Mouse (Mus musculus) MEL (cell line): ENCODE data around the gene Rab3a. TPM values are rescaled to one million over a fixed set of nuclear protein-coding genes. Genes with fewer than 3 reads are reported as not detected.

ENCODE experiments used
- DNase-seq: peaks from one replicate; pipeline ENCODE4 v3.0.0; 2011; ENCODE audit warnings: low read depth, low spot score
- H3K27ac ChIP-seq: 2 replicates; pipeline ENCODE4 v1.5.1; 2012; ENCODE audit warnings: low read depth, mild to moderate bottlenecking, control low read depth, low read length, moderate library complexity; ENCODE audit not compliant: control insufficient read depth
- H3K27me3 ChIP-seq, 2 experiments: fragments of 150-350 bp in 1 of 2; sonication (generic) in 1 of 2; 2 replicates each; pipeline ENCODE4 v1.6.1; 2012; ENCODE audit warnings: low read length in 2 of 2, mild to moderate bottlenecking in 2 of 2, improper control_type of control experiment in 1 of 2, moderate library complexity in 1 of 2; ENCODE audit not compliant: insufficient read depth in 2 of 2, control insufficient read depth in 1 of 2
- H3K36me3 ChIP-seq, 2 experiments: 2 replicates each; pipeline ENCODE4 v1.6.1; 2012 to 2014; ENCODE audit warnings: low read length in 2 of 2, improper control_type of control experiment in 1 of 2, inconsistent platforms in 1 of 2, mild to moderate bottlenecking in 1 of 2; ENCODE audit not compliant: insufficient read depth in 2 of 2, control insufficient read depth in 1 of 2
- H3K4me1 ChIP-seq, 2 experiments: fragments of 150-350 bp in 1 of 2; sonication (generic) in 1 of 2; 2 replicates each; pipeline ENCODE4 v1.6.1; 2012; ENCODE audit warnings: low read length in 2 of 2, improper control_type of control experiment in 1 of 2, mild to moderate bottlenecking in 1 of 2; ENCODE audit not compliant: insufficient read depth in 2 of 2, control insufficient read depth in 1 of 2
- H3K4me3 ChIP-seq, 2 experiments: fragments of 150-350 bp in 1 of 2; sonication (generic) in 1 of 2; 2 replicates each; pipeline ENCODE4 v1.5.1; 2012; ENCODE audit warnings: low read depth in 2 of 2, low read length in 2 of 2, mild to moderate bottlenecking in 2 of 2, moderate library complexity in 2 of 2, control low read depth in 1 of 2, improper control_type of control experiment in 1 of 2; ENCODE audit not compliant: control insufficient read depth in 1 of 2, insufficient read depth in 1 of 2
- H3K79me2 ChIP-seq: 2 replicates; pipeline ENCODE4 v1.6.1; 2012; ENCODE audit warnings: mild to moderate bottlenecking, low read length, moderate library complexity; ENCODE audit not compliant: control insufficient read depth, poor library complexity, insufficient read depth
- H3K9ac ChIP-seq: 2 replicates; pipeline ENCODE4 v1.6.1; 2012; ENCODE audit warnings: low read depth, mild to moderate bottlenecking, control low read depth, low read length, moderate library complexity; ENCODE audit not compliant: control insufficient read depth, poor library complexity, severe bottlenecking
- H3K9me3 ChIP-seq: fragments of 150-350 bp; sonication (generic); replicated peaks from 2 replicates; pipeline ENCODE4 v1.6.1; 2012; ENCODE audit warnings: mild to moderate bottlenecking, low read length, improper control_type of control experiment, moderate library complexity; ENCODE audit not compliant: insufficient read depth
- BHLHE40 ChIP-seq: IDR thresholded peaks from 2 replicates; pipeline ENCODE4 v1.6.1; 2012; ENCODE audit warnings: low read depth, mild to moderate bottlenecking, inconsistent platforms, low read length, improper control_type of control experiment, borderline replicate concordance
- CHD1 ChIP-seq: IDR thresholded peaks from 2 replicates; pipeline ENCODE4 v1.6.1; 2012; ENCODE audit warnings: low read depth, mild to moderate bottlenecking, inconsistent platforms, low read length, improper control_type of control experiment
- CTCF ChIP-seq, 3 experiments: IDR thresholded peaks in 2 of 3; conservative IDR thresholded peaks in 1 of 3; 2 replicates each; pipeline ENCODE4 v1.5.1; 2011 to 2012; ENCODE audit warnings: low read length in 3 of 3, low read depth in 2 of 3, mild to moderate bottlenecking in 2 of 3, improper control_type of control experiment in 1 of 3, inconsistent platforms in 1 of 3, mixed read lengths in 1 of 3, moderate library complexity in 1 of 3; ENCODE audit not compliant: control insufficient read depth in 1 of 3, insufficient read depth in 1 of 3, poor library complexity in 1 of 3, severe bottlenecking in 1 of 3
- ELF1 ChIP-seq: IDR thresholded peaks from 2 replicates; pipeline ENCODE4 v1.6.1; 2014; ENCODE audit warnings: low read depth, mild to moderate bottlenecking, inconsistent platforms, low read length, improper control_type of control experiment, moderate library complexity
- EP300 ChIP-seq, 2 experiments: IDR thresholded peaks; 2 replicates each; pipeline ENCODE4 v1.6.1; 2011; ENCODE audit warnings: improper control_type of control experiment in 2 of 2, low read length in 2 of 2, low read depth in 1 of 2, mild to moderate bottlenecking in 1 of 2
- GABPA ChIP-seq: IDR thresholded peaks from 2 replicates; pipeline ENCODE4 v1.6.1; 2012; ENCODE audit warnings: low read depth, mild to moderate bottlenecking, inconsistent platforms, low read length, improper control_type of control experiment, moderate library complexity
- GATA1 ChIP-seq: IDR thresholded peaks from 2 replicates; pipeline ENCODE4 v1.6.1; 2011; ENCODE audit warnings: low read depth, low read length, improper control_type of control experiment
- HCFC1 ChIP-seq: IDR thresholded peaks from 2 replicates; pipeline ENCODE4 v1.6.1; 2012; ENCODE audit warnings: low read depth, mild to moderate bottlenecking, inconsistent platforms, low read length, improper control_type of control experiment, moderate library complexity
- JUND ChIP-seq: IDR thresholded peaks from 2 replicates; pipeline ENCODE4 v1.6.1; 2011; ENCODE audit warnings: low read depth, mild to moderate bottlenecking, improper control_type of control experiment, low read length
- KAT2A ChIP-seq: conservative IDR thresholded peaks from 2 replicates; pipeline ENCODE4 v1.6.1; 2012; ENCODE audit warnings: low read depth, low read length, improper control_type of control experiment, inconsistent platforms
- MAFK ChIP-seq: IDR thresholded peaks from 2 replicates; pipeline ENCODE4 v1.6.1; 2011; ENCODE audit warnings: low read depth, mild to moderate bottlenecking, low read length, improper control_type of control experiment, borderline replicate concordance
- MEF2A ChIP-seq: IDR thresholded peaks from 2 replicates; pipeline ENCODE4 v1.6.1; 2014; ENCODE audit warnings: low read depth, mild to moderate bottlenecking, inconsistent platforms, low read length, improper control_type of control experiment; ENCODE audit not compliant: poor library complexity, insufficient replicate concordance, severe bottlenecking; ENCODE audit errors: extremely low read depth
- MYC ChIP-seq: IDR thresholded peaks from 2 replicates; pipeline ENCODE4 v1.6.1; 2011; ENCODE audit warnings: low read depth, mild to moderate bottlenecking, low read length, improper control_type of control experiment, moderate library complexity
- NRF1 ChIP-seq: IDR thresholded peaks from 2 replicates; pipeline ENCODE4 v1.6.1; 2014; ENCODE audit warnings: low read depth, mild to moderate bottlenecking, inconsistent platforms, low read length, improper control_type of control experiment, moderate library complexity; ENCODE audit not compliant: poor library complexity, insufficient read depth, severe bottlenecking
- POLR2AphosphoS2 ChIP-seq: IDR thresholded peaks from 2 replicates; pipeline ENCODE4 v1.6.1; 2011; ENCODE audit warnings: low read length, improper control_type of control experiment
- RAD21 ChIP-seq: IDR thresholded peaks from 2 replicates; pipeline ENCODE4 v1.6.1; 2011; ENCODE audit warnings: mild to moderate bottlenecking, low read depth, low read length, improper control_type of control experiment
- RCOR1 ChIP-seq: IDR thresholded peaks from 2 replicates; pipeline ENCODE4 v1.6.1; 2012; ENCODE audit warnings: low read depth, mild to moderate bottlenecking, inconsistent platforms, low read length, improper control_type of control experiment
- SMC3 ChIP-seq: IDR thresholded peaks from 2 replicates; pipeline ENCODE4 v1.6.1; 2011; ENCODE audit warnings: low read depth, low read length, improper control_type of control experiment
- TAL1 ChIP-seq: IDR thresholded peaks from 2 replicates; pipeline ENCODE4 v1.6.1; 2012; ENCODE audit warnings: mild to moderate bottlenecking, inconsistent platforms, low read length, moderate library complexity, mixed read lengths
- TCF12 ChIP-seq: IDR thresholded peaks from 2 replicates; pipeline ENCODE4 v1.6.1; 2014; ENCODE audit warnings: low read depth, mild to moderate bottlenecking, inconsistent platforms, low read length, improper control_type of control experiment, moderate library complexity
- ZC3H11A ChIP-seq: IDR thresholded peaks from 2 replicates; pipeline ENCODE4 v1.6.1; 2012; ENCODE audit warnings: low read depth, mild to moderate bottlenecking, inconsistent platforms, low read length, improper control_type of control experiment
- ZNF384 ChIP-seq: IDR thresholded peaks from 2 replicates; pipeline ENCODE4 v1.6.1; 2012; ENCODE audit warnings: low read depth, mild to moderate bottlenecking, inconsistent platforms, low read length, improper control_type of control experiment
- polyA plus RNA-seq, 2 experiments: library from polyadenylated mRNA; stranded (reverse) in 1 of 2; unstranded in 1 of 2; fragments of >175 nt in 1 of 2; fragments of >200 nt in 1 of 2; gene quantifications; 2 replicates each; pipeline versions ENCODE4 v1.2.1 to v1.2.4; 2012; ENCODE audit warnings: low replicate concordance in 2 of 2, low read depth in 1 of 2; ENCODE audit not compliant: insufficient read length in 2 of 2, insufficient read depth in 1 of 2, missing spikeins in 1 of 2
- total RNA-seq: library from RNA; depleted of rRNA; stranded (reverse); fragments of 300-350 nt; gene quantifications from 2 replicates; pipeline ENCODE4 v1.2.3, GENCODE M21; 2012

The Rab3a gene
- total and polyA plus RNA-seq, 3 experiments = 1.8 to 5.6 TPM; not detected in 1

DNA sequence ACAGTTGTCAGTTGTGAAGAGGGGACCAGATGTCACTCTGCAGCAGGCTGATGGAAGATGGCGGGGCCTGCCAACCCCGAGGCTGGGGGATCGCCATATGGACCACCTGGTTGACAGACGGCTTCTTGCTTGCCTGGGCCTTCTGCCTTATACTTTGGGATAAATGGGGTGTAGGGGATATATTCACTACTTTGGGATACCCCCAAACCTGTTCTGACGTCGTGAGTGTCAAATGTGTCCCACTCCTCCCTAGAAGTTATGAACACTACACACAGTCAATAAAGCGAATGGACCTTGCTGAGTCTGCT is 3.8 kb downstream of the Rab3a start:
- peaks cover 0 to 18% of the 10 kb centered on the region in 2 experiments; a peak in 2 of 4 replicates for H3K36me3 ChIP-seq
- H3K4me3 ChIP-seq = no peak overlapping the region
- H3K79me2 ChIP-seq = peaks cover 11% of the 10 kb centered on the region
- no peak for DNase-seq
- no peaks in the 10 kb centered on the region for H3K9me3 ChIP-seq
- no peaks in the 10 kb centered on the region for H3K27me3 ChIP-seq
- no peak overlapping the region for H3K9ac ChIP-seq
- no peak overlapping the region for H3K27ac ChIP-seq
- no peak for TF ChIP-seq HCFC1
- TF ChIP-seq ELF1 = no peak
- no peak for TF ChIP-seq ZC3H11A
- TF ChIP-seq GATA1 = no peak
- TF ChIP-seq KAT2A = no peak
- TF ChIP-seq BHLHE40 = no peak
- no peak for TF ChIP-seq GABPA
- no peak for TF ChIP-seq TCF12
- no peak for TF ChIP-seq EP300 (IDR thresholded peaks at IDR 0.05; ENCODE audit: low read depth in 1 of 2, low read length in 2 of 2)
- TF ChIP-seq RAD21 = no peak
- TF ChIP-seq SMC3 = no peak
- H3K4me1 ChIP-seq = peaks cover 8 to 26% of the 10 kb centered on the region in 2 experiments

DNA sequence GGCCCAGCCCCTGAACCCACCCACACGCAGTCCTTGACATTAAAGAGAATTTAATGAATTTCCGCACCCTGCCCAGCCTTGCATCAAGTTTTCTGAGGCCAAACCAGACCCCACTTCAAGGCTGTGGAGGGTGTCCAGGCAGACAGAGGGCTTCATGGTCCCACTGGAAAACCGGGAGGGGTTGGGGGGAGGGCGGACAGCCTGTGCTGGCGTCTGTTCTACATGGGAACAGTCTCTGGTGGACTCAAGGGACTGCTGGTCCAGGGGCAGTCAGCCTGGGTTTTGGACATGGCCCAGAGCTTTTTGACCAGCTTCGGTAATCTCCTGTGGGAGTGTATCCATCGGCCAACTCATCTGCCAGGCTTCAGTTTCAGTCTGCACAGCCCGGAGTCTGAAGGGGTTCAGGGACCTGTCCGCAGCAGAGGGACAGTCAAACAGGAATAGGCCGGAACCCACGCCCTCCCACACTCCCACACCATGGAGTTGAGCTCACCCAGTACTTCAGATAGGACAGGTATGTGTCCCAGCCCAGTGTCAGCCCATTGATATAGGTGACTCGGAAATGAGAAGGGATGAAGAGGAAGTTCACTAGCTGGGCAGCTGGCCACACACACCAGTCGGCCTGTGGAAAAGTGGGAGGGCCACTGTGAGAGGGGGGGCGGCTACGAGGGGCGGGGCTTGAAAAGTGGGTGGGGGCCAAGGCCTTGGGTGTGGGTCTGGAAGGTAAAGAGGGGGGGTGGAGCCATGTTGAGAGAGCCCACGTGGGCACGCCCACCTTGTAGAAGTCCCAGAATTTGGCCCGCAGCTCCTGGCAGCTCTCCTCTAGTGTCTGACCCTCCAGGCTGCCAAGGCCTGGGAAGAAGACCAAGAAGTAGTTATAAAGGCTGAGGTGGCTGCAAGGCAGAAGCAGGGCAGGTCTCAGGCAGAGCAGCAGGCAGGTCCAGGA is 4.4 kb downstream of the Rab3a start:
- H3K9ac ChIP-seq = no peak overlapping the region
- no peak overlapping the region for H3K27ac ChIP-seq
- H3K9me3 ChIP-seq = no peaks in the 10 kb centered on the region
- DNase-seq = peak; percentile 24
- peaks cover 0 to 19% of the 10 kb centered on the region in 2 experiments; a peak in 2 of 4 replicates for H3K36me3 ChIP-seq
- no peaks in the 10 kb centered on the region for H3K27me3 ChIP-seq
- H3K4me3 ChIP-seq = no peak overlapping the region
- peaks cover 8 to 28% of the 10 kb centered on the region in 2 experiments for H3K4me1 ChIP-seq
- TF ChIP-seq BHLHE40 = no peak
- TF ChIP-seq TAL1 = no peak
- no peak for TF ChIP-seq EP300 (IDR thresholded peaks at IDR 0.05; ENCODE audit: low read depth in 1 of 2, low read length in 2 of 2)
- TF ChIP-seq JUND = no peak
- no peak for TF ChIP-seq ELF1
- no peak for TF ChIP-seq MYC
- TF ChIP-seq RCOR1 = no peak
- TF ChIP-seq TCF12 = no peak
- no peak for TF ChIP-seq POLR2AphosphoS2
- TF ChIP-seq CHD1 = no peak
- TF ChIP-seq ZNF384 = no peak
- no peak for TF ChIP-seq MEF2A
- TF ChIP-seq NRF1 = no peak
- TF ChIP-seq MAFK = no peak
- TF ChIP-seq CTCF (IDR thresholded peaks at IDR 0.05 in 2 of 3, conservative IDR thresholded peaks at IDR 0.05 in 1 of 3; ENCODE audit: control insufficient read depth in 1 of 3, insufficient read depth in 1 of 3, low read depth in 2 of 3, low read length in 3 of 3, poor library complexity in 1 of 3, severe bottlenecking in 1 of 3) = no peak
- no peak for TF ChIP-seq HCFC1
- H3K79me2 ChIP-seq = peaks cover 11% of the 10 kb centered on the region
